Mouse (Mus musculus): ENCODE measurements around the gene Aim2.

GRCm38 (mm10) chr1:173389431-173389830 lies 38.8 kb downstream of the Aim2 start:
- no peak for TF ChIP-seq CTCF (IDR thresholded peaks at IDR 0.05; ENCODE audit: extremely low read depth, insufficient read length, insufficient replicate concordance, low read depth, low read length)
- TF ChIP-seq POLR2A (IDR thresholded peaks at IDR 0.05; ENCODE audit: low read depth, low read length) = no peak
